Mouse (Mus musculus) E14TG2a.4 (cell line): ENCODE measurements around the gene Rgl3.
A peak's percentile ranks its signal among the peaks of the same experiment; 100 is the strongest.

Experiments
- H3K27me3 ChIP-seq: 2 replicates; pipeline ENCODE4 v1.6.1; 2014; ENCODE audit warnings: low read length, control low read depth; ENCODE audit not compliant: insufficient read depth
- H3K36me3 ChIP-seq: 2 replicates; pipeline ENCODE4 v1.6.1; 2014; ENCODE audit warnings: low read length, control low read depth; ENCODE audit not compliant: insufficient read depth
- H3K4me1 ChIP-seq: replicated peaks from 2 replicates; pipeline ENCODE4 v1.6.1; 2014; ENCODE audit warnings: low read depth, low read length, control low read depth
- H3K4me3 ChIP-seq: replicated peaks from 2 replicates; pipeline ENCODE4 v1.5.1; 2014; ENCODE audit warnings: mild to moderate bottlenecking, low read length
- H3K9me3 ChIP-seq: 2 replicates; pipeline ENCODE4 v1.6.1; 2014; ENCODE audit warnings: low read length, control low read depth
- CTCF ChIP-seq: conservative IDR thresholded peaks from 2 replicates; pipeline ENCODE4 v1.5.1; 2014; ENCODE audit warnings: low read length
- NANOG ChIP-seq: IDR thresholded peaks from 2 replicates; pipeline ENCODE4 v1.6.1; 2014; ENCODE audit warnings: borderline replicate concordance, low read length, mixed read lengths
- POU5F1 ChIP-seq: IDR thresholded peaks from 2 replicates; pipeline ENCODE4 v1.6.1; 2014; ENCODE audit warnings: low read length, borderline replicate concordance

Rgl3 gene

DNA sequence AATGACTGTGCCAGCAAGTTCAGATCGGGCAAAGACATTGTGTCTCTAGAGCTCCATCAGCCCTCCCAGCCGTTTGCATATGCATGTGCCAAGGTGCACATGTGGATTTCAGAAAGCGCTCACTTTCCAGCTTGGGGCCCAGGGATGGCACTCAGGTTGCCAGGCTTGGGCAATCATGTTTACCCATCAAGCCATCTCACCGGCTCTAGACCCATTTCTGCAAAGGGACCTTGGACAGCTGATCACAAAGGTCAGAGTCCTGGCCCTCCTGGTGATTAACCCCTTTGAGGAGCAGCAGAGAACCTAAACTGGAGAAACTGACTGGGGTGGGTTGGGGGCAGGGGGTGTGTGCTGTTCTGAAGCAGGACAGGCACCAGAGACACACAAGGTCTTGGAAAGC lies 3.0 kb upstream of the Rgl3 start:
- no peak for TF ChIP-seq POU5F1
- TF ChIP-seq CTCF = no peak
- TF ChIP-seq NANOG = no peak
- H3K27me3 ChIP-seq = peaks cover 70% of the 10 kb centered on the region
- H3K4me3 ChIP-seq = no peak overlapping the region

DNA sequence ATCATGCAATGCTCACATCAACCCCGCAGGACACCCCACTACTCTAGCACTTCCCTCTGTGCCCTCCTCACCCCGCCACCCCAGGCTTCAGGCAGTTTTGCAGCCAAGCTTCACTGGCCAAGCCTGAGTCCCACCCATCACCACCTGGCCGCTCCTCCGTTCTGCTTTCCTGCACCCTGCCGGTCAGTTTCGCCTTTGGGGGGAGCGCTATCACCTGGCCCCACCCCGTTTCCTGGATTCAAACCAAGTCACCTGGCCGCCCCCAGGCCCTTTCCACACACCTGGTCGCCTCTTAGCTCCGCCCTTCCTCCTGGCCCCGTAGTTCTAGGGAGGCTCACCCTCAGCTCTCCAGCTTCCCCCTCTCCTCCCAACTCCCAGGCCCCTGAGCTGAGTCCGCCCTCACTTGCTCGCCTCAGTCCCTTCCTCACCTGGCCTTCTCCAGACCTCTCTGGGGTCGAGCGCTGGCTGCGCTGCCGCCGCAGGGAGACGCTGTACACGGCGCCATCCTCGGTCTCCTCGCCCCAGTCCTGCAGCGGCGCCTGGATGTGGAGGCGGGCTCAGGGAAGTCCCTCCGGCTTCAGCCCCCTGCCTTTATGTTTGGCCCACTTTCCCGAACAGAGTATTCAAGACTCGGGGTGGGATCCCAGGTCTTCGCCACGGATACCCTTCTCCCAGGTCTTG lies 685 bp downstream of the Rgl3 start:
- no peaks in the 10 kb centered on the region for H3K36me3 ChIP-seq
- peaks cover 92% of the 10 kb centered on the region for H3K27me3 ChIP-seq
- no peaks in the 10 kb centered on the region for H3K9me3 ChIP-seq
- TF ChIP-seq POU5F1 = no peak
- TF ChIP-seq NANOG = no peak
- no peak for TF ChIP-seq CTCF
- peak overlapping the region; percentile 71 for H3K4me3 ChIP-seq
- peaks cover 57% of the 10 kb centered on the region for H3K4me1 ChIP-seq

More for the DNA sequence above, 3.0 kb upstream of the Rgl3 start:
- H3K4me1 ChIP-seq = peaks cover 61% of the 10 kb centered on the region
- no peaks in the 10 kb centered on the region for H3K36me3 ChIP-seq
- H3K9me3 ChIP-seq = no peaks in the 10 kb centered on the region

DNA sequence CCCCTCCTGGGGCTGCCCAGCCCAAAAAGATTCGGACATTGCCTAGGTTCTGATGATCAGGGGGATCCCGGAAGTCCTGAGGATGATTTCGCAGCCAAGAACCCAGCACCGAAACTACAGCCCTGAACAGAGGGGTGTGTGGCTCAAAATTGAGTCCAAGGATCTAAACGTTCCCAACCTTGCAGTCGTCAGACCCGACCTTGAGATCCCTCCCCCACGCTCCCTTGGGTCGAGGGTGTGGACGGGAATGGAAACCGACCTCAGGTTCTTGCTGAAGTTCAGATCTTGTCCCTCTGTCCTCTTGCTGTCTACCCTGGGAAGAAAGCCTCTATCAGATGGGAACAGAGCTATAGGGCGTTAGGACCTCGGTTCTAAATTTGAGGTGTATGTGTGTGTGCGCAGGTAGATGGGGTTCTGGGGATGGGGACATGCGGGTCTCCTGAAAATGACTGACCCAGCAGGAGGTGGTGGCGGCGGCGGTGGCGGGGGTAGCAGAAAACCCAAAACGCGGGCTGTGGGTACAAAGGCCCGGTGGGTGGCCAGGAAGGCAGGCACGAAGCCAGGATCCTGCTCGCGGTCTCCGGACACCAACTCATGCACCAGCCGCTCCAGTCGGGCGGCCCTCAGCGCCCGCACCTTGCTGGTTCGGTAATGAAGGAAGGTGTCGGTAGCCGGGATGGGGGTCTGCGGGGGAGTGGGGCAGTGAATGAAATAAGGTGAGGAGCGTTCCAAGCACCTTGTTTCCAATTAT lies 1.5 kb downstream of the Rgl3 start:
- TF ChIP-seq CTCF = no peak
- no peak for TF ChIP-seq NANOG
- TF ChIP-seq POU5F1 = no peak
- peak overlapping the region; percentile 71 for H3K4me3 ChIP-seq
- no peaks in the 10 kb centered on the region for H3K36me3 ChIP-seq
- peaks cover 92% of the 10 kb centered on the region for H3K27me3 ChIP-seq
- H3K4me1 ChIP-seq = peaks cover 53% of the 10 kb centered on the region
- H3K9me3 ChIP-seq = no peaks in the 10 kb centered on the region

DNA sequence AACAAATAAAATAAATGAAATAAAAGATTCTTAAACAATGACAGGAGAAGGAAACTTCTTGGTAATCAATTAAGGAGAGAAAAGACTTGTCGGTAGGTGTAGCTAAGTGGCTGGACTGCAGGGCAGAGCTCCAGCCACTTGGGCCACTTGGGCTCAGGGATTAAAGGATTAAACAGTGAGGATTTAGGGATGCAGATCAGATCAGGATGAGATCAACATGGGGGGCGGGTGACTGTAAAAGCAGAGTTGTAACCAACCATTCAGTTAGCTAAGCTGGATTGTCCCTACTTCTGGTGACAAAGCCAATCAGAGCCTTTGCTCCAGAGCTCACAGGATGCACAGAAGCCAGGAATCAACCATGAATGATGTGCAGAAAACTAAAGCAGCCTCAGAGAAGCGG lies 5.3 kb downstream of the Rgl3 start:
- H3K4me1 ChIP-seq = peaks cover 33% of the 10 kb centered on the region
- H3K27me3 ChIP-seq = peaks cover 88% of the 10 kb centered on the region
- H3K4me3 ChIP-seq = no peak overlapping the region
- TF ChIP-seq NANOG = no peak
- no peak for TF ChIP-seq POU5F1
- H3K9me3 ChIP-seq = no peaks in the 10 kb centered on the region
- no peaks in the 10 kb centered on the region for H3K36me3 ChIP-seq

DNA sequence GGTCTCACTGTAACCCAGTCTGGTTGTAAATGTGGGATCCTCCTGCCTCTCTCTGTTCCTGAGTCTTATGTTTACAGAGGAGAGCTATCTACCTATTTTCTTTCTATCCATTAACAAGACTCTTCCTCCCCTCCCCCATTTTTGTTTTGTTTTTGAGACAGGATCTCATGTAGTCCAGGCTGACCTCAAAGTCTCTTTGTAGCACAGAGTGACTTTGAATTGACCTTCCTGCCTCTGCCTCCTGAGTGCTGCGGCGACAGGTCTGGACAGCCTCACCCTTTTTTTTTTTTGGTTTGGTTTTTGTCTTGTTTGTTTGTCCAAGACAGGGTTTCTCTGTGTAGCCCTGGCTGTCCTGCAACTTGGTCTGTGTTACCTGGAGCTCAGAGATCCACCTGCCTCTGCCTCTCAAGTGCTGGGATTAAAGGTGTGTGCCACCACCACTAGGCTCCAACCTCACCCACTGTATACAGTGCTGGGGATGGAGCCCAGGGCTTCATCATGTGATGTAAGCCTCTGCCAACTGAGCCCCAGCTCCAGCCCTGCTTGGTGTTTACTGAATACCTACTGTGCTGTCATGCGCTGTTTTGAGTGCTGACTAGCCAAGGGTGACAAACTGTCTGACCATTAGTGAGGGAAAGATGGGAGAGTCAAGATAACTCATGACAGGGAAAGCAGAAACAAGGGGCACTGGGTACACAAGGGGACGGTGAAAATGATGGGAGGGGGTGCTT lies 10.7 kb downstream of the Rgl3 start:
- Histone ChIP-seq H3K4me1 (peaks cover 59% of the 10 kb centered on the region), H3K27me3 (peaks cover 65% of the 10 kb centered on the region), H3K36me3 (no peaks in the 10 kb centered on the region), H3K9me3 (no peaks in the 10 kb centered on the region), H3K4me3 (no peak overlapping the region)
- TF ChIP-seq POU5F1 (no peak), CTCF (no peak), NANOG (no peak)

DNA sequence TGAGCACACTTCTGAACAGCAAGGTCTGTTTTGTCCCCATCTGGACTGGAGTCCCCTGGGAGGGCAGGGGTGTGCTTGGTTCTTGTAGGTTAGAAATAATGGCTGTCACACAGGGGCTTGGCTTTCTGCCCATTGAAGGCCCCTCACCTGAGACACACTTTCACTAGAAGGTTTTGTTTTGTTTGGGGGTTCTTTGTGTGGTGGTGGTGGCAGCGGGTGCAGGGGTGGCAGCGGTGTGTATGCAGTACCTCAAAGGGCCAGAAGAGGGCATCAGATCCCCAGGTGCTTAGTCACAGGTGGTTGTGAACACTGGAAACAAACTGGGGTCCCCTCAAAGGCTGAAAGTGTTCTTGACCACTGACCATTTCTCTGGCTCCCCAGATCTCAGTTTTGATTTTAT lies 11.3 kb downstream of the Rgl3 start:
- no peaks in the 10 kb centered on the region for H3K9me3 ChIP-seq
- no peak overlapping the region for H3K4me3 ChIP-seq
- no peak for TF ChIP-seq POU5F1
- no peak for TF ChIP-seq NANOG
- TF ChIP-seq CTCF = peak; percentile 92
- H3K4me1 ChIP-seq = peaks cover 59% of the 10 kb centered on the region
- H3K27me3 ChIP-seq = peaks cover 60% of the 10 kb centered on the region
- no peaks in the 10 kb centered on the region for H3K36me3 ChIP-seq

DNA sequence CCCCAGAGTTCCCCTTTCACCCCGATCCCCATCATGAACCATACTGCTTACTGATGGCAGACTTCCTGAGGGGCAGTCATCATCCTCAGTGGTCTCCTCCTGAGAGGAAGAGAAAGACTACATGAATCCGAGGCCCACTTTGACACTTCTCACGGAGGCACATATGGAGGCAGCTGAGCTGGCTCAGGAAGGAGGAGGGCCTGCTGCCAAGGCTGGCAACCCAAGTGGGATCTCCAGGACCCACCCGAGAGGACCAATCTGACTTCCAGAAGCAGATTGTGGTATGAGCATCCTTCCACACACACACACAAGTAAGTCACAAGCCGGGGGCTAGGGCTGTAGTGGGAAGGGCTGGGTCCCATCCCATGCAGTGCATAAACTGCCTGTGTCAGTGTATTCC lies 11.9 kb downstream of the Rgl3 start:
- Histone ChIP-seq H3K4me1 (peaks cover 59% of the 10 kb centered on the region), H3K36me3 (no peaks in the 10 kb centered on the region), H3K4me3 (no peak overlapping the region), H3K27me3 (peaks cover 55% of the 10 kb centered on the region), H3K9me3 (no peaks in the 10 kb centered on the region)
- no peak for TF ChIP-seq CTCF
- no peak for TF ChIP-seq NANOG
- TF ChIP-seq POU5F1 = no peak

DNA sequence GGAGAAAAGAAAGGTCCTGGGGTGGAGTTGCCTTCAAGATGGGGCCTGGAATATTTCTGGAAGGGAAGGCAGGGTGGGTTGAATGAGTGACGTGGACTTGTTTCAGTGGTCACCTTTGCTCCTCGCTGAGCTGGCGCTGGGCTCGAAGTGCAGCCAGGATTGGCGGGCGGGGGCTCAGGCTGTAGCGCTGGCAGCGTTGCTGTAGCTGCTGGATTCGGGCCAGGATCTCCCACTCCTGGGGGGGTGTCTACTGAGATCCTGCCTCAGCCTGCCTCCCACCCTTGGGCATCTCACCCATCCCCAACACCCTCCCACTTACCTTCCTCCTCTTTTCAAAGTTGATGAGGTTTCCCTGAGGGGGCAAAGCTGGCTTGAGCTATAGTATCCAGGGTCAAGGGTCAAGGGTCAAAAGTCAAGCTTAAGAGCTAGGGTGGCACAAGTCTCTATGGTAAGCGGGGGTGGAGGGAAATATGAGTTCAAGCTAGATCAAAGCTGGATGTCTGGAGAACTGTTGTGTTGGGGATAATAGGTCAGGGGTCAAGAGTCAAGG lies 12.5 kb downstream of the Rgl3 start:
- H3K4me1 ChIP-seq = peaks cover 58% of the 10 kb centered on the region

More for the DNA sequence above, 12.5 kb downstream of the Rgl3 start:
- H3K36me3 ChIP-seq = no peaks in the 10 kb centered on the region
- H3K9me3 ChIP-seq = no peaks in the 10 kb centered on the region
- H3K27me3 ChIP-seq = peaks cover 54% of the 10 kb centered on the region
- no peak for TF ChIP-seq NANOG
- no peak for TF ChIP-seq POU5F1
- no peak for TF ChIP-seq CTCF
- H3K4me3 ChIP-seq = 0 out of 2 replicates have a peak overlapping the region, but pooled peaks have one; percentile 20
